Mouse (Mus musculus) thymus, postnatal 10 days (tissue): ENCODE measurements around the gene Vps8.

Source experiments
- DNase-seq, 2 experiments: peaks; one replicate each; pipeline ENCODE4 v3.0.0; 2021; ENCODE audit warnings: low spot score in 2 of 2

Gene Vps8

GRCm38 (mm10) chr16:21404631-21405030 lies 18.3 kb upstream of the Vps8 start:
- no peak for DNase-seq

- DNase-seq, result no peak
Measured at GRCm38 (mm10) chr16:21405224-21405969, 17.5 kb upstream of the Vps8 start.

GRCm38 (mm10) chr16:21406136-21406535 lies 16.8 kb upstream of the Vps8 start:
- no peak for DNase-seq

- DNase-seq, result no peak
Measured at GRCm38 (mm10) chr16:21411779-21412178, 11.1 kb upstream of the Vps8 start.

DNA sequence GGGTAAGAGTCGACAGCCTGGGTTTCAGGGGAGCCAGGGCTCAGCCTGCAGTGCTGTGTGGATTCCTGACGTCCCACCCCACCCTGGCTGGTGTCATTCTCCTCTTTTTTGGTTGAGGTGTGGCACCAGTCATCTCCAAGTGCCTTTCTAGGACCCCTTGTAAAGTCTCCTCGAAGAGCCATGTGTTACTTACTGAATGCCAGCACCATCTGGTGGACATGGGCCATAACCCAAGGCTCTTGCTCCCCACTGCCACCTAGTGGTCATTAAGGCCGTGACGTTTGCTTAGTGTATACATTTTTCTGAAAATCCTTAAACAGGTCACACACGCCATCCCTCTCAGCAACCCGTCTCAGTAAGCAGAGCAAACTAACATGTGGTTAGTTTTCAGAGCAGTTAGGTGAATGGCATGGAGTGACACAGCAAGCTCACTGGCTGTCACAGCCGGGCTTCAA lies 10.3 kb upstream of the Vps8 start:
- peak; percentile 55 to 82 for DNase-seq

DNA sequence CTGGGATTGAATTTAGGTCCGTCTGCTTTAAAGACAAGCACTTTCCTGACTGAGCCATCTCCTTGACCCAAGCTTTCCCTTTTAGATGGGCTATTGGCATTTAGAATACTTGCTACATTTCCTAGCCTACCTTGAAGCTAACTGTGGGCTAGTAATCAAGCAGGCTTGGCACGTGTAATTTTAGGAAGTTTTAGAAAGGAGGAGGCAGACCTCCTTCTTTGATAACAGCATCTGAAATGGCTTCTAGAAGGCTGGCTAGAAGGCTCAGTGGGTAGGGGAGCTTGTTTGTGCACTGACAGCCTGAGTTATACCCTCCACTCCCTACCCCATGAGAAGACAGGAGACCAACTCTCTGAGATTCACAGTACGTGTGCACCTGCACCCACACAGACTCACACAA lies 9.1 kb upstream of the Vps8 start:
- no peak for DNase-seq

DNA sequence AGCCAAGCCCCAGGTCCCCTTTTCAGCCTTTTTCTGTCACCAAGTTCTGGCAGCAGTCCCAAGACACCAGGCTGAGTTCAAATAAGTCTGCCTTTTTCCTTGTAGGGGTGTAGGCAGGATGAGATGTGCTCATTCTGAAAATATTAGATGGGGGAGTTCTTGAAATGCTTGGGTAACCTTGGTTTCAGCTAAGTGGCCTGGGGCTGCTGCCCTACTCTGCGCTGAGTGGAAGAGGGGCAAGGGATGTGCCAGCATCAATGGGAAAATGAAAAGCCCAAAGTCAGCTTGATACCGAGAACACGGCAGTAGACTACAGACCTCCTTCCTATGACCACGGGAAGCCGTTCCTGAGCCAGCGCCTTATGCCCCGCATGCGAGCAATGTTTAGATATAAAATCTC lies 7.8 kb upstream of the Vps8 start:
- no peak for DNase-seq

DNA sequence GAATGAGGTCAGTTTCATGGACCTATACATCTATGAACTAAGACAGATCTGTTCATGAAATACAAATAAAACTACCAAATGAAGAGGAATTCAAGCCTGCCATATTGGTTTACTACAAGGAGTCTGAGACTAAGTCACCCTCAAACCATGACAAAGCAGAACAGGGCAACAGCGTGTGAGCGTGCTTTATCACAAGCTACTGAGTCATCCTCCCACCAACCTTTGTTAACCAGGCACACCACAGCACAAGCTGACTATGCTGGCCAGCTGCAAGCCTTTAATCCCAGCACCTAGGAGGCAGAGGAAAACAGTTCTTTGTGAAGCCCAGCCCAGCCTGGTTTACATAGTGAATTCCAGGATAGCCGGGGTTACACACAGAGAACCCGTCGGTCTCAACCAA lies 4.9 kb upstream of the Vps8 start:
- no peak for DNase-seq

- no peak for DNase-seq
Measured at GRCm38 (mm10) chr16:21423546-21423910, 610 bp downstream of the Vps8 start.

GRCm38 (mm10) chr16:21428131-21428530 lies 5.2 kb downstream of the Vps8 start:
- no peak for DNase-seq

- no peak for DNase-seq
Measured at GRCm38 (mm10) chr16:21430377-21431060, 7.6 kb downstream of the Vps8 start.

DNA sequence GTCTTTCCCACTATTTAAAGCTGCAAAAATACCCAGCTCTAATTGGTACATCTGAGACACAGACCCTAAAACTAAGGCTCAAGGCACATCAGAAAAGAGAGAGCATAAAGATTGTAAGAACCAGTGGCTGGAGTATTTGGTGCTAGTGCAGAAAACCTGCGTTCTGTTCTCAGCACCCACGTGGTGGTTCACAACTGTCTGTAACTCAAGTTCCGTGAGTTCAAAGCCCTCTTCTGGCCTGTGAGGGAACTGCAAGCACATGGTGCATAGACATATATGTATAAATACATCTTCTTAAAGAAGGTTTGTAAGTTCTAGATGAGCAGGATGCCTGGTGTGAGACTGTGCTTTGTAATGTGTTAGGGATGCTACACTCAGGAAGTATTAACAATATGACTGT lies 8.7 kb downstream of the Vps8 start:
- no peak for DNase-seq

GRCm38 (mm10) chr16:21433543-21433942 lies 10.6 kb downstream of the Vps8 start:
- no peak for DNase-seq

- no peak for DNase-seq
Measured at GRCm38 (mm10) chr16:21441012-21441411, 18.1 kb downstream of the Vps8 start.

DNA sequence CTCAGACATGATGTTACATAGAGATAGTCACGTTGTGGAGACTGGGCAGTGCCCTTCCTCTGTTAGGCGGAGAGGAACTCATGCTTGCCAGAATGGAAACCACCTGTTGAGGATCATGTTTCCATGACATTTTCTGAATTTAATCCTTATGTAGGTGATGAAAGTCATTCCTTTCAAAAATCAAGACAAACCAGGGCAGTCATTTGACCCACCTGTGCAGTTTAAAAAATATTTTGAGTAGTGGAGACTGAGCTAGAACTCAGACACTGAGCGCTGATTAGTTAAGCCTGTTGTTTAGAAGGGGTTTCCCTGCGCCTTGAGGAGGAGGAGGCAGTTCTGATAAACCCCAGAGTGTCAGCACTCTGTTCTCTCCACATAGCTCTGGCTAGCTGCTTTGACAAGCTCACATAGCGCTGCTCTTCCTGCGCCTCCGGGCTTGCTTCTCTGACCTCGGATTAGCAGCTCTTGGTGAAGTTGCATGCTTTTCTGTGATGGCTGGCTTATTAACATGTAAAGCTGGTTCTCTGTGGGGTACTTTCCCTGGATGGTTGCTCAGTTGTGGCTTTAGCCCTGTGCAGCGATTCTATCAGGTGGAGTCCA lies 22.2 kb downstream of the Vps8 start:
- DNase-seq, result no peak

- DNase-seq, result no peak
Measured at GRCm38 (mm10) chr16:21447447-21447846, 24.5 kb downstream of the Vps8 start.

- no peak for DNase-seq
Measured at GRCm38 (mm10) chr16:21448464-21448863, 25.5 kb downstream of the Vps8 start.

GRCm38 (mm10) chr16:21449890-21450289 lies 27.0 kb downstream of the Vps8 start:
- no peak for DNase-seq

DNA sequence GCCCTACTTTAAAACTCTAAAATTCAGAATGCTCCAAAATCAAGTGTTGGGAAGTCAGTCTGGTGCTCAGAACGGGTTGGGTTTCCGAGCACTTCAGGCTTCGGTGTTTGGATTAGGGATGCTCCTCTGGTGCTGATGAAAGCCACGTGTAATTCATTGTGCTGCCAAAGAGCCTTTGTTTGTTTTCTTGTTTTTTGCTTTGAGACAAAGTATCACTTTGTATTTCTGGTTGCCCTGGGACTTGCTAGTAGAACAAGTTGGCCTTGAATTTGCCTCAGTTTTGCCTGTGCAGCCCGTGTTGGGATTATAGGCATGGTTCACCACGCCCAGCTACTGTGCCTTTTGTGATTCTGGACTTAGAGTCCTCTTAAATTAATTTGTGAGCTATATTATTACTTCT lies 29.7 kb downstream of the Vps8 start:
- no peak for DNase-seq

DNA sequence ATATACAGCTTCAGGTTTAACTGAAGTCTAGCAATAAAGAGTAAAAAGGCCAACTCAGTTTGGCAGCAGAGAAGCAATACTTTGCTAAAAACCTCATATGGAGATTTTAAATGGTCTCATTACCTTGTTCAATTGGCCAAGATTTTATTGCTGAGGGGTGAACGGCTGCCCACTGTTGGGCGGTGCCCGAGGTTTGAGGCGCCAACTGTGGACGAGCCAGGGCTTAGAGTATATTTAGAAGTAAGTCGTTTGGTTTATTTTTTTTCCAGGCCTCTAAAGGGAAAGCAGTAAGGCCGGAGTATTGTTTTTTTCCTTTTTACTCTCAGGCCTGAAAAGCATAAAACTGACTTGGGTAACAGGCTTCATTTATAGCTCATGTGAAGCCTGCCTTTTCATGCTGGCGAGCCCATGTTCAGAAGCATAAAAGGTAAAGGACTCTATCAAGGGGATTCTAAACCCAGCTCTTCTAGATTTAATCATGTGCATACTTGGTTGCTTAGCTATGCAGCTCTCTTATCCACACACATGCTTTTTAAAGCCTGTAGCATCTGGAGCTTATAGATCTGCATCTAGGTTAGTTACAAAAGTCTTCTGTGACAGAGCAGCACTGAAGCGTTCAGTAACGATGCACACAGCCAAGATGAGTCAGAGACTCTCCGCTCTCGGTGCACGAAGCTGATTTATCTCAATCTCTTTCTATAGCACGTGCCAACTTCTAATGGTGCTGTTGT lies 34.9 kb downstream of the Vps8 start:
- no peak for DNase-seq

DNA sequence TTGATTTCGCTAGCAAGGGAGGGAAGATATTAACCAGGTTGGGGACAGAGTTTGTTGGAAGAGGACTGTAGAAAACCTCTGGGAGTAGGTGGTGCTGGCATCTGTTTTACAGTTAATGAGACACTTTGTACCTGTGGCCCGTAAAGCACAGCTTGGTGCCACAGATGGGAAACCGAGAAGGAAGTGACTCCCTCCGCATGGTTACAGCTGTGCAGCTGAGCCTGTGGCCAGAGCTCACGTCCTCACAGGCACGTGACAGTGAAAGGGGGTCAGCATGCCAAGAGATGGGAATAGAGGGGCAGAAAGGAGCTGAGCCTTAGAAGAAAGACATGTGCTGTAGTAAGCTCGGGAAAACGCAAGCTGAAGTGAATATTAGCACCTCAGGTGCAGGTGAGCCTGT lies 43.0 kb downstream of the Vps8 start:
- DNase-seq, result no peak

- DNase-seq, result peak in 1 of 2 experiments; percentile 16
Measured at GRCm38 (mm10) chr16:21470416-21470815, 47.5 kb downstream of the Vps8 start.
